Comparison of ENCODE assay signal across 12 mouse cellular contexts in genomic region chr7:125398687-125399086, GRCm38 (mm10). TPM values are rescaled to one million over a fixed set of nuclear protein-coding genes. Genes with fewer than 3 reads are reported as not detected.
A peak's percentile ranks its signal among the peaks of the same experiment; 100 is the strongest.
DNase-seq lines count a peak whose midpoint lies in the region; ATAC-seq lines count a peak whose summit lies in the region.
"Had no signal": no experiment of that assay in that cellular context is flagged by ENCODE, and none has a peak within 500 bp of the region (broad histone marks: within the 10 kb centered on the region; RNA-seq: fewer than 3 reads in every experiment).

No protein-coding gene starts in this region.

- peak; percentile 71 for ATAC-seq in lung, embryonic 16.5 days (ENCODE audit: low read depth)
- ATAC-seq in erythroid progenitor cell, adult 5-6 weeks (replicated peaks; ENCODE audit: low FRiP score, poor library complexity, severe bottlenecking): no peak
- ATAC-seq: midbrain, embryonic 15.5 days had no signal

- no peak overlapping the region for H3K27ac ChIP-seq in lung, embryonic 16.5 days (ENCODE audit: low read length)
- H3K27ac ChIP-seq: limb, embryonic 13.5 days; macrophage; midbrain, embryonic 15.5 days had no signal

- no peaks in the 10 kb centered on the region for H3K36me3 ChIP-seq in lung, embryonic 16.5 days (ENCODE audit: control insufficient read depth, insufficient read depth, low read length)
- H3K36me3 ChIP-seq: limb, embryonic 13.5 days; midbrain, embryonic 15.5 days had no signal

- H3K4me2 ChIP-seq in lung, embryonic 16.5 days (ENCODE audit: low read depth, low read length): no peak overlapping the region
- H3K4me2 ChIP-seq: limb, embryonic 13.5 days; midbrain, embryonic 15.5 days had no signal

- no peak overlapping the region for H3K9ac ChIP-seq in lung, embryonic 16.5 days (ENCODE audit: low read length)
- H3K9ac ChIP-seq: limb, embryonic 13.5 days; midbrain, embryonic 15.5 days had no signal

- DNase-seq in heart, adult 11 months: peak; percentile 94
- DNase-seq in heart, postnatal 36 days: no peak
- DNase-seq in layer of hippocampus, adult 11-12 months (ENCODE audit: low spot score): peak; percentile 27
- DNase-seq in layer of hippocampus, postnatal 10 days (ENCODE audit: low spot score in 2 of 2): no peak
- peak; percentile 53 for DNase-seq in brain, adult 2 months (ENCODE audit: low read depth, low spot score)
- no peak for DNase-seq in retina, postnatal 1 day
- DNase-seq: thymus, postnatal 36 days had no signal

- H3K4me1 ChIP-seq in lung, embryonic 16.5 days (replicated peaks; ENCODE audit: control insufficient read depth, insufficient read depth, low read length): peaks cover 5% of the 10 kb centered on the region
- H3K4me1 ChIP-seq: limb, embryonic 13.5 days; midbrain, embryonic 15.5 days had no signal

- WGBS in lung, embryonic 16.5 days: 50% methylated on average over 6 of the region's 6 CpGs

- no peak overlapping the region for H3K4me3 ChIP-seq in lung, embryonic 16.5 days (ENCODE audit: low read length)
- H3K4me3 ChIP-seq: limb, embryonic 13.5 days; midbrain, embryonic 15.5 days had no signal

- intact Hi-C loops in heart, postnatal 36 days (cut with DNase I): loop anchor here (10.0 kb wide), 2 partner anchors 1434 to 1874 kb away; no protein-coding TSS in a partner anchor

- no peaks in the 10 kb centered on the region for H3K9me3 ChIP-seq in lung, embryonic 16.5 days (ENCODE audit: control insufficient read depth, low read length)
- H3K9me3 ChIP-seq: limb, embryonic 13.5 days; midbrain, embryonic 15.5 days had no signal

- no peaks in the 10 kb centered on the region for H3K27me3 ChIP-seq in lung, embryonic 16.5 days (ENCODE audit: control insufficient read depth, insufficient read depth, low read depth, low read length)
- H3K27me3 ChIP-seq: midbrain, embryonic 15.5 days had no signal

RNA-seq across cellular contexts. Expression of gene Kdm8, which starts 45.8 kb away (rescaled TPM):
- 1 to 10 TPM; 3.0 to 5.6 TPM for total RNA-seq in heart, postnatal 36 days (2021)
- total RNA-seq in layer of hippocampus, postnatal 10 days (2021): 1 to 10 TPM; 3.3 to 3.9 TPM
- polyA plus RNA-seq in lung, embryonic 16.5 days (2015; fragmentation: Nextera tagmentation; extraction: Ambion mirVana): 12.4 and 13.1 TPM in 2 replicates
- 1.3 and 2.2 TPM in 2 replicates for total RNA-seq in erythroid progenitor cell, adult 5-6 weeks (2015; ENCODE audit: low replicate concordance)
- total RNA-seq in erythroid progenitor cell, adult 5-6 weeks (2017; ENCODE audit: low replicate concordance): 1.3 and 3.9 TPM in 2 replicates

Comparison
In these comparisons a context has a peak if more than half of its experiments do, and no peak if none do; other contexts are left out.
1. DNase-seq: peak in heart, adult 11 months (single experiment), layer of hippocampus, adult 11-12 months (single experiment) and brain, adult 2 months (single experiment); none in heart, postnatal 36 days (0 of 2), layer of hippocampus, postnatal 10 days (0 of 2) and retina, postnatal 1 day (single experiment).